Comparison of ENCODE assay signal across 8 mouse cellular contexts in genomic region chr5:129008412-129008826, GRCm38 (mm10). TPM values are rescaled to one million over a fixed set of nuclear protein-coding genes. Genes with fewer than 3 reads are reported as not detected.
DNase-seq lines count a peak whose midpoint lies in the region; ATAC-seq and TF ChIP-seq lines count a peak whose summit lies in the region.

Gene Stx2, minus strand, starts transcription at chr5:129008574.

- H3K27ac ChIP-seq in embryonic fibroblast, embryonic 13.5 days (ENCODE audit: insufficient read depth, low read length): no peak within 1 kb of the TSS
- peak within 1 kb of the TSS; percentile 67 for H3K27ac ChIP-seq in kidney, embryonic 14.5 days (ENCODE audit: low read depth, low read length)
- H3K27ac ChIP-seq in limb, embryonic 14.5 days (replicated peaks; ENCODE audit: low read depth, low read length): no peak within 1 kb of the TSS; the same call in 1 of the 2 replicates
- peak within 1 kb of the TSS; percentile 35; the same call in 1 of the 2 replicates for H3K27ac ChIP-seq in midbrain, embryonic 16.5 days (ENCODE audit: low read length)
- peak within 1 kb of the TSS; percentile 39; the same call in 1 of the 2 replicates for H3K27ac ChIP-seq in spleen, adult 2 months (ENCODE audit: insufficient read depth, low read length)

- 0 out of 2 replicates have a peak, but pooled peaks cover 6% of the 10 kb centered on the region for H3K4me1 ChIP-seq in embryonic fibroblast, embryonic 13.5 days (ENCODE audit: control insufficient read depth, insufficient read depth, low read length)
- H3K4me1 ChIP-seq in kidney, embryonic 14.5 days (ENCODE audit: control insufficient read depth, insufficient read depth, low read length): peaks cover 12% of the 10 kb centered on the region; the same call in 1 of the 2 replicates
- H3K4me1 ChIP-seq in limb, embryonic 14.5 days (ENCODE audit: control insufficient read depth, insufficient read depth, low read length): peaks cover 9% of the 10 kb centered on the region
- peaks cover 11% of the 10 kb centered on the region for H3K4me1 ChIP-seq in midbrain, embryonic 16.5 days (ENCODE audit: control insufficient read depth, insufficient read depth, low read length)
- peaks cover 5% of the 10 kb centered on the region; the same call in 1 of the 2 replicates for H3K4me1 ChIP-seq in spleen, adult 2 months (ENCODE audit: control insufficient read depth, insufficient read depth, insufficient read length)

- DNase-seq in B cell, adult 2 months: peak; percentile 94 to 95
- DNase-seq in brain, adult 2 months (ENCODE audit: low read depth, low spot score): peak; percentile 93
- peak; percentile 92 to 93 for DNase-seq in heart, adult 9 months (ENCODE audit: low spot score in 2 of 2)
- peak; percentile 87 for DNase-seq in limb, embryonic 14.5 days (ENCODE audit: low spot score)
- DNase-seq in spleen, adult 2 months (ENCODE audit: low read depth in 1 of 2, low spot score in 2 of 2): peak; percentile 65 to 90

- peak; percentile 70 for TF ChIP-seq POLR2A in embryonic fibroblast, embryonic 13.5 days (IDR thresholded peaks at IDR 0.05; ENCODE audit: low read depth, low read length)
- no peak for TF ChIP-seq POLR2A in limb, embryonic 14.5 days (IDR thresholded peaks at IDR 0.05; ENCODE audit: borderline replicate concordance, extremely low read depth, insufficient read depth, insufficient read length)
- TF ChIP-seq POLR2A in spleen, adult 2 months (IDR thresholded peaks at IDR 0.05; ENCODE audit: low read depth, low read length): no peak; the same call in 1 of the 2 replicates

- no peaks in the 10 kb centered on the region for H3K27me3 ChIP-seq in kidney, embryonic 14.5 days (ENCODE audit: control insufficient read depth, insufficient read depth, low read length)
- H3K27me3 ChIP-seq in limb, embryonic 14.5 days (ENCODE audit: control insufficient read depth, insufficient read depth, low read length): no peaks in the 10 kb centered on the region
- no peaks in the 10 kb centered on the region for H3K27me3 ChIP-seq in midbrain, embryonic 16.5 days (ENCODE audit: control insufficient read depth, insufficient read depth, low read depth, low read length)
- no peaks in the 10 kb centered on the region for H3K27me3 ChIP-seq in spleen, adult 2 months (ENCODE audit: control insufficient read depth, insufficient read depth, low read length)

- peak within 1 kb of the TSS; percentile 54 for H3K4me2 ChIP-seq in kidney, embryonic 14.5 days (replicated peaks; ENCODE audit: low read depth, low read length)
- peak within 1 kb of the TSS; percentile 86 for H3K4me2 ChIP-seq in limb, embryonic 14.5 days (replicated peaks; ENCODE audit: low read depth, low read length, severe bottlenecking)
- peak within 1 kb of the TSS; percentile 62 for H3K4me2 ChIP-seq in midbrain, embryonic 16.5 days (ENCODE audit: low read length)

- H3K9ac ChIP-seq in kidney, embryonic 14.5 days (ENCODE audit: low read depth, low read length): peak within 1 kb of the TSS; percentile 81
- H3K9ac ChIP-seq in limb, embryonic 14.5 days (ENCODE audit: low read depth, low read length, severe bottlenecking): peak within 1 kb of the TSS; percentile 71
- peak within 1 kb of the TSS; percentile 85 for H3K9ac ChIP-seq in midbrain, embryonic 16.5 days (ENCODE audit: low read depth, low read length)

- peak; percentile 94 for ATAC-seq in kidney, embryonic 14.5 days (ENCODE audit: low FRiP score, low TSS enrichment)
- ATAC-seq in limb, embryonic 14.5 days (ENCODE audit: low FRiP score, low read depth): peak; percentile 92
- peak; percentile 86 for ATAC-seq in midbrain, embryonic 16.5 days

- under 1% methylated on average over 39 of the region's 39 CpGs for WGBS in kidney, embryonic 14.5 days
- 2% methylated on average over 39 of the region's 39 CpGs for WGBS in limb, embryonic 14.5 days
- under 1% methylated on average over 23 of the region's 39 CpGs for WGBS in midbrain, embryonic 16.5 days
- WGBS in spleen, adult 2 months: 4% methylated on average over 39 of the region's 39 CpGs

- H3K9me3 ChIP-seq in kidney, embryonic 14.5 days (ENCODE audit: control insufficient read depth, low read length): no peaks in the 10 kb centered on the region
- no peaks in the 10 kb centered on the region for H3K9me3 ChIP-seq in limb, embryonic 14.5 days (ENCODE audit: control insufficient read depth, low read length)
- no peaks in the 10 kb centered on the region for H3K9me3 ChIP-seq in midbrain, embryonic 16.5 days (replicated peaks; ENCODE audit: control insufficient read depth, low read length, poor library complexity, severe bottlenecking)

- peak within 1 kb of the TSS; percentile 96 for H3K4me3 ChIP-seq in embryonic fibroblast, embryonic 13.5 days (ENCODE audit: insufficient read depth, low read length)
- peak within 1 kb of the TSS; percentile 76 for H3K4me3 ChIP-seq in kidney, embryonic 14.5 days (ENCODE audit: low read length)
- H3K4me3 ChIP-seq in limb, embryonic 14.5 days (replicated peaks; ENCODE audit: low read length): peak within 1 kb of the TSS; percentile 70
- H3K4me3 ChIP-seq in midbrain, embryonic 16.5 days (ENCODE audit: low read depth, low read length): peak within 1 kb of the TSS; percentile 69
- H3K4me3 ChIP-seq in spleen, adult 2 months (ENCODE audit: extremely low read depth, insufficient read depth, insufficient read length): peak within 1 kb of the TSS; percentile 71

- TF ChIP-seq CTCF in embryonic fibroblast, embryonic 13.5 days (IDR thresholded peaks at IDR 0.05; ENCODE audit: borderline replicate concordance, insufficient read depth, low read length): no peak
- TF ChIP-seq CTCF in spleen, adult 2 months (IDR thresholded peaks at IDR 0.05; ENCODE audit: extremely low read depth, insufficient read depth, insufficient read length, insufficient replicate concordance): no peak

- H3K36me3 ChIP-seq in kidney, embryonic 14.5 days (ENCODE audit: control insufficient read depth, insufficient read depth, low read length): no peaks in the 10 kb centered on the region; the same call in 1 of the 2 replicates
- no peaks in the 10 kb centered on the region for H3K36me3 ChIP-seq in limb, embryonic 14.5 days (ENCODE audit: control insufficient read depth, insufficient read depth, low read length)
- no peaks in the 10 kb centered on the region for H3K36me3 ChIP-seq in midbrain, embryonic 16.5 days (ENCODE audit: control insufficient read depth, insufficient read depth, low read length)
- H3K36me3 ChIP-seq in spleen, adult 2 months (ENCODE audit: control insufficient read depth, insufficient read depth, low read length): no peaks in the 10 kb centered on the region

RNA-seq across cellular contexts. Expression of gene Stx2, which starts in this region (rescaled TPM):
- 44.1 and 52.4 TPM in 2 replicates for polyA plus RNA-seq in embryonic fibroblast, embryonic 13.5 days (2011; ENCODE audit: insufficient read length, low read depth, missing spikeins)
- 18.1 and 29.5 TPM in 2 replicates for polyA plus RNA-seq in kidney, embryonic 14.5 days (2014; fragmentation: Nextera tagmentation; extraction: Ambion mirVana)
- 46.2 and 46.8 TPM in 2 replicates for polyA plus RNA-seq in limb, embryonic 14.5 days (2012; rRNA removed)
- polyA plus RNA-seq in limb, embryonic 14.5 days (2014; fragmentation: Nextera tagmentation; extraction: Ambion mirVana): 28.6 and 33.3 TPM in 2 replicates
- polyA plus RNA-seq in midbrain, embryonic 16.5 days (2015; fragmentation: Nextera tagmentation; extraction: Ambion mirVana): 14.8 TPM in 2 replicates
- polyA plus RNA-seq in spleen, adult 2 months (2012; rRNA removed): 27.3 and 27.7 TPM in 2 replicates

Comparison
In these comparisons a context has a peak if more than half of its experiments do, and no peak if none do; other contexts are left out.
1. H3K27ac ChIP-seq: peak in kidney, embryonic 14.5 days (single experiment), midbrain, embryonic 16.5 days (single experiment) and spleen, adult 2 months (single experiment); none in embryonic fibroblast, embryonic 13.5 days (single experiment) and limb, embryonic 14.5 days (single experiment).
2. Peak in every context shown above with its lines, with median percentiles within 50 percentile points of each other: DNase-seq, H3K4me3 ChIP-seq, ATAC-seq, H3K4me2 ChIP-seq and H3K9ac ChIP-seq.